Mouse (Mus musculus): ENCODE results near the gene Pdlim5.

The Pdlim5 gene

DNA sequence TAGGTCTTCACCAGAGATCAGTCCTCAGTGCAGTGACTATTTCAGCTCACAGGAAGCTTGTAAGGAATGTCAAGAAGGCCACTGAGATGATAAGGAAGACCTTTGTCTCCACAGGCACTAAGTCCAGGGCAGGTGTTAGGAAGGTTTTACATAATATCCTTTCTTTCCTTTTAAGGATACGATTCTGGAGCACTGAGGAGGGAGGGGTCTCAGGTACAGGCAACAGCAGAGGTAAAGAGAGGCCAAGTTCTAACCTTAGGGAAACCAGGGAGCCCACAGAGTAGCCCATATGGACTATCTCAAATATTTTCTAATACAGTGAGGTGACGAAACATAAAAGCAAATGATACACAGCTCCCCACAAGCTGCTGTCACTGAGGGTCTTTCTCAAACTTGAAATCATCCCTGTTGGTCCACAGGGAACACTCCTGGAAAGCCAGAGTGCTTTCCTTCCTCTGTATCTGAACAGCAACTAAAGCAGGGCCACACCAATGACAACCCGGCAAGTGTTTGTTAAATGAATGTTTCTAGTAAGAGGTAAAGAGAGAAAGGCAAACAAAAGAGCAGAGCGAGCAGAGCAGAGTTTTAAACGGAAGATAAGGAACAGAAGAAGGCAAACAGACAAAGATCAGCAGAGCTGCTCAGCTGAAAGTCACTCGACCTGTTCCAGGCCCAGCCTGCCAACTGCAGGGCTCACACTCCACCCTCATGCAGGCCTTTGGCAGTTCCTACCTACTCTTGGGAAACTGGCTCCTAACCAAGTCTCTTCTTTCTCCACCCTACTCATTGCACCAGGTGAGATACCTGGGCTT, 55.9 kb downstream of the Pdlim5 start:
- DNase-seq (ENCODE audit: low spot score), result no peak

DNA sequence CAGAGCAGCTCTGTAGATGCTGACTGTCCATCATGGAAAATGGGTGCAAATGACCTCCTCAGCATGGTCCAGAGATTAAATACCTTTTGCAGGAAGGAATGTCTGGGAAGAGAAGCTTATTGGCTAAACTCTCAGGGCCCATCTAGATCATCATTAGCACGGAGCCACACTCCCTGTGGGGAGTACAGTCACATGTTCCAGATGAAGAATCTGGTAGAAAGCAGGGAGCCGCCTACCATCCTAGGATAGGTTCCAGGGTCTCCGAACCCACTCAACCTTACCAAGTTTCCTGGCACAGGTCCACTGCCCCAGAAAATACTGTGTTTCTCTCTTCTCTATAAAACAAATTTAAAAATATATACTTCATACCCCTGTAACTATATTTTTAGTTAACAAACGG, 57.4 kb downstream of the Pdlim5 start:
- DNase-seq (ENCODE audit: low spot score), result no peak

DNA sequence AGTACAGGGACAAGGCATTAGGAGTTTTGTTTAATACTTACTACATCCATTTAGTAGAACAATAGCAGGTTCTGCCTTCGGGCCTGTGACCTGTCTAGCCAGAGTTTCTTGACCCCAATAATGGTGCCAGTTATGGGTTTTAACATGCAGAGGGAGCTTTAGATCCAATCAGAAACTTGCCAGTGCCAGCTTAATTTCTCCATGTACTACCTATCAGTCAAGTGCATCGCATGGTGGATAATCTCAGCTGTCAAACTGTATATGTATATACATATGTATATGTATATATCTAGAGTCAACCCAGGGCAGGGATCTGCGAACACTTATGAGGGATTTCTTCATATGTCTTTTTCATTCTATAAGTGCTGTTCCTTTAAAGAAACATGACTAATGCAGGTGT, 61.0 kb downstream of the Pdlim5 start:
- DNase-seq (ENCODE audit: low spot score), result no peak

DNA sequence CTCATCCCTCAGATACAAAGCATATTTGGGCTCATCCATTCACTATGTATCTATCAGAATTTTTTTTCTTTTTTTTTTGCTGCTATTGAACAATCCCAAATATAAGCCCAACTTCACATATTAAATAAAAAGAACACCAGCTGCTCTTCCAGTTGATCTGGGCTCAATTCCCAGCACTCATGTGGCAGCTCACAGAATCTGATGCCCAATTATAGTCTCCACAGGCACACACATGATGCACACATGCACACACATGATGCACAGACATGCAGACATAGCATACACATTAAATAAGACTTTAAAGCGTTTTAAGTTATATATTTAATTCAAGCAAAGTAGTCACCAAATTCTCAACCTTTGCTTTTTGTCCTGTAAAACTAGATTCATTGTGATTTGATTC, 62.0 kb downstream of the Pdlim5 start:
- no peak for DNase-seq (ENCODE audit: low spot score)

DNA sequence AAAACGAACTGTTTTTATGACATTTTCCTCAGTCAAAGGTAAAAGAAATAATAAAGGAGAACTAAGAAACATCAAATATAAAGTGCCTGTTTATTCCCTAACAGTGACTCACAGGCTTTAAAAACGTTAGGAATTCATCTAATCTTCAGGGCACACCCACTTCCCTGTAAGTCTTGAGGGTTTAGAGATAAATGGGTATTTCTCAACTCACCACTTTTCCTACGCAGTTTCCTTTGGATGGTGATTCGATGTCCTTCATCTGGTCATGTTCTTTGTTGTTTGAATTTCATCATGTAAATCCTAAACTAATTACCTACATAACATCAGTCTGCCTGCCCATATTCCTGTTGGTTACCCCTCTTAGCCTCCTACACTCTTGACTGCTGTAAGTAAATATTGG, 62.8 kb downstream of the Pdlim5 start:
- no peak for DNase-seq (ENCODE audit: low spot score)

DNA sequence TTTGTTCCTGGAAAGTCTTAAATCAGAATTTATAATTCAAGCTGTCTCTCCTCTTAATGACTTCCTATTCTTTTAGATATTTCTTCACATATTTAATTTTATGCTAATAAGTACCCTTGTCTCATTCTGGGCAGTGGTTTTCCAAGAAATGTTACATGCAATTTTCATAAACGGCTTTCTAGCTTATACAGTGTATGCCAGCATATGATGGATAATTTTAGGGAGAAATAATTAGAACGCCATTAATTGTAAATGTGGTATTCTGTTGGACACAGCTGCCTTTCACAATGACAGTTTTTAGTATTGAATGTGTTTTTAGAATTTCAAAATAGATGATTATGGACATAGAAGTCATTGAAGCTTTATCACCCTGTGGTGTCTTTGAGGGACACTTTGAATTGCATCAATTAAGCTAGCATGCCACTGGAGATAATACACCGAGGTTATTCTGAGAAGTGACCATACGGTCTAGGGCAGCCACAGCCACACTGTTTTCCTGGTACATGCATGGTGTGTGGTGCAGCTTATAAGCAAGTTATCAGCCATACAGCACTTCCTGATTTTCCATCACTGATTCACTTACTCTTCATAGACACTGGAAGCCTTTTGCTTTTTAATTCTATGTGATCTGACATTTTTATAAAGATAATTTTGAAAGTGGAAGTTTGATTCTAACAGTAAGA, 63.5 kb downstream of the Pdlim5 start:
- no peak for DNase-seq (ENCODE audit: low spot score)

DNA sequence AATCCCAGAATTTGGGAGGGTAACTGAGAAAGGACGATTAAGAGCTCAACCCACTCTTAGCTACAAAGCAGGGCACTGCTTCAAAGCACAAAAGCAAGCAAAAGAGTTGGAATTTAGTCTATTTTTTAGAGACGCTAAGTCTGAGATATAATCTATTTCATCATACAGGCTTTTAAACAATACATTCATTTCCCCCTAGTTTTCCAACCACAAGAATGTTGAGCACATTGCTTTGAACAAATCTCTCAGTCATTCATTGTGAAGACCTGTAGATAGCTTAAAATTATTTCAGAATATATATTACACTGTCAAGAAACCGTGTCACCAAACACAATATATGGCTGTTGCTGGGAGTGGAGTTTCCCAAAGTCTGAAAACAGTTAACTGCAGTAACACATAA, 65.1 kb downstream of the Pdlim5 start:
- no peak for DNase-seq (ENCODE audit: low spot score)

DNA sequence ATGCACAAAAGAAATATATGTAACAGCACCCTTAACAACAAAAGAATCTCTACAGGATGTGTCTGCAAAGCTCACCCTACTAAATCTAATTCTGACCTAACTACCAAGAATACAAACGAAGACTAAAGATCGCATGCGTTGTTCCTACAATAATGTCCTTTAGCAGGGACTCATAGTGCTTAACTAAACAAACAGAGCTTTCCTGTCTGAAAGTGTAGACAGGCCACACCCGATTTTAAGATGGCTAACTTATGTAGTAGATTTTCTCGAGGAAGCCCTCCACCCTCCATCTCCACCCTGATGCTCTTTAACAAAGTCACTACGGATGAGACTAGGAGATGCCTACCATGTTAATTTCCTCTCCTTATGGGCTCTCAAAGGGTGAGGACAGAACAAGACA, 71.9 kb downstream of the Pdlim5 start:
- DNase-seq (ENCODE audit: low spot score), result no peak

DNA sequence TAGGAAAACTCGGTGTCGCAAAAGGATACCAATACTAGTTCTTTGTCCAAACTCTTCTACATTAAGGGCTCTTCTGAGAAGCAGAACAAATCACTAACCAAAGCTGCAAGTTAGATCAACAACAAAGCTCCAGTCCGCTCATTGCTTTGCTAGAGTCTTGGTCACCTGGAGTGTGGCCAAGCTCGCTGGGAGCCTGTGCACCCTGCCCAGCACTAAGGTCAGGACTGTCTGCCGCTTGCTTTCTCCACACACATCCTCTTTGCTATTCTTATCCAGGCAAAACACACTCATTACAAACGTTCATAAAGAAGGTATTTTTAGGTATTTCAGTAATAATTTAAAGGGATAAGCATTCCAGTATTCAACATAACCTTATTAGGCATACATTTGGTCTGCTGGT, 73.6 kb downstream of the Pdlim5 start:
- DNase-seq (ENCODE audit: low spot score), result no peak

DNA sequence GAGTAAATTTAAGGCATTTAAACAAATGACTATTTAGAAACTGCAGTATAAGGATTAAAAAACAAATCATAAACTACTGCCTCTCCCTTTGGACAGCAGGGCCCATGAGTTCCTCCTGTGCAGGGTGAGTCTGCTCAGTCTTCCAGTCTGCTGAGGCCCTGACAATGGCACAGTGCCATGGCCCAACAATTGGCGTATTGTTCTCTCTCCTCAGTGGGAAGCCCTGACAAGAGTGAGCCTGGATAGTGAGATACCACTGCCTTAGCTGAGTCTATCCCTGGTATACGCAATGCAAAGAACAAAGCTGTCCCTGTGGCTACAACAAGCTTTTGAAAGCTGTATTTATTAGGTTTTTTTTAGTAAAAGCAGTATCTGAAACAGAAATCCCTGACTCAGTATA, 77.3 kb downstream of the Pdlim5 start:
- peak; percentile 75 for DNase-seq (ENCODE audit: low spot score)

DNA sequence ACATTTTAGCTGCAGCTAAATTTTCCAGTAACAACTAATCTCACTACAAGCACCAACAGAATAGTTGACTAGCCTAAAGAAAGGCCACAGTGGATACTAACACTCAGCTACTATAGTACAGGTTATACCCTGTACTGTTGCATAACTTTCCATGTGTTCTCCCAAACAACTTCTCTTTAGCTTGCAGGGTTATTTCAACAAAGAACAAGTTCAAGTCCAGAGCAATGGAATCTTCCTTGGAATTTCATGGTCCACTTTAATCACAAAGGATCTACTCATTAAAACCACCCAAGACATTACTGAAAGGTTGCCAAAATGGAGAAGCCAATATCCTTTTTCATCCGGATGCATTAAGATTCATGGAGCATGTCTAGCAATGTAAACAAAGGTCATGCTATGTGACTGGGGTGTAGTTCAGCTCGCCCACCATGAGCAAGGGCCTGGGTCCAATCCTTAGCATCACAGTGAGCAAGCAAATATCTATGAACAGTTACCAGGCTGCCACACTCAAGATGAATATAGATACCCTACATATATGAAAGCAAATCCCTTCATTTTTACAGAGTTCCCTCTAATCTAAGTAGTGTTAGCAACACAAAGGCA, 79.3 kb downstream of the Pdlim5 start:
- no peak for DNase-seq (ENCODE audit: low spot score)

DNA sequence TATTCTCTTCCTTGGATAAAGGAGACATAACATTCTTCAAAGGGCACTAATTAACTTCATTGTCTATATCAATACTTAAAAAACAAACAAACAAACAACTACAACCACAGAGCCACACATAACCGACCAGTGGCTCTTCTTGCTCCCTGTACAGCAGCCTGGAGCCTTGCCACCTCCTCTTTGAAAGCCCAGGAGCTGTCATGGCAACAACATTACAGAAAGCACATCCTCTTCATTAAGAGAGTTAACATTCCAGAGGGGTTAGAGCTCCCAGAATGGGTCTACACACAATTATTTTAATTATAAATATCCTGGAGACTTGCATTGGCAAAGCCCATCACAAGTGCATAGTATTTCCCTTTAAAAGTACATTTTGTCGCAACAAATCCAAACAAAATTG, 84.4 kb downstream of the Pdlim5 start:
- no peak for DNase-seq (ENCODE audit: low spot score)

DNA sequence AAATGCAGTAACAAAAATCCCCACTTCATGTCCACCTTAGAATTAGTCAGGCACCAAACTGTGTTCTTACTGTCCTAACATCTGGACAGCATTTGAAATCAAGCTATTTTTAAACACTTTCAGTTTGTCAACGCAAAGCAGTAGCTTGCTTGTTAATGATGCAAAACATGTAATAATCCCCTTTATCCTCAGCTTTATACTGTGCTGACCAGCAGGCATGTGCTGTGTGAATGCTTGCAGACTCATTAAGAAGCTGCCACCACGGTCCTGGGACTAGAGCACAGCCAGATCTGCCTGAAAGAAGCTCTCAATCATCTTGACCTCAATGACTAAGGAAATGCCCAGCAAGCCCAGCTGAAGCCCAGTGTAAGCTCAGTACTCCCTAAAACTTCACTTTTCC, 85.0 kb downstream of the Pdlim5 start:
- DNase-seq (ENCODE audit: low spot score), result peak; percentile 40

DNA sequence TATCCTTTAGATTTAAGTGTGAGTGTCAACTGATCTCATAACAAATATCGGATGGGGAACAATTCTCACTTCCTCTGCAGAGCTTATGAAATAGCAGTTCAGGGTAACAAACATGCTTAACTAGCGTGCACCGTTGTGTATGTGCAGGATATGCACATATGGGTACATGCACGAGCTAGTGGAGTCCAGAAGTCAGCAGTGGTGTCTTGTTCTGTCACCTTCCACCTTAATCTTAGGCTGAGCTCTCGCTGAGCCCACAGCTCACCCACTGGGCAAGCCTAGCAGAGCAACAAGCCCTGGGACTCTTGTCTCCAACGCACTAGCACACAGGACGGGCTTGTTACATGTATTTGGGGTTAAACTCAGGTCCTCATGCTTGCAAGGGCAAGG, 100.2 kb downstream of the Pdlim5 start:
- no peak for DNase-seq (ENCODE audit: low spot score)

DNA sequence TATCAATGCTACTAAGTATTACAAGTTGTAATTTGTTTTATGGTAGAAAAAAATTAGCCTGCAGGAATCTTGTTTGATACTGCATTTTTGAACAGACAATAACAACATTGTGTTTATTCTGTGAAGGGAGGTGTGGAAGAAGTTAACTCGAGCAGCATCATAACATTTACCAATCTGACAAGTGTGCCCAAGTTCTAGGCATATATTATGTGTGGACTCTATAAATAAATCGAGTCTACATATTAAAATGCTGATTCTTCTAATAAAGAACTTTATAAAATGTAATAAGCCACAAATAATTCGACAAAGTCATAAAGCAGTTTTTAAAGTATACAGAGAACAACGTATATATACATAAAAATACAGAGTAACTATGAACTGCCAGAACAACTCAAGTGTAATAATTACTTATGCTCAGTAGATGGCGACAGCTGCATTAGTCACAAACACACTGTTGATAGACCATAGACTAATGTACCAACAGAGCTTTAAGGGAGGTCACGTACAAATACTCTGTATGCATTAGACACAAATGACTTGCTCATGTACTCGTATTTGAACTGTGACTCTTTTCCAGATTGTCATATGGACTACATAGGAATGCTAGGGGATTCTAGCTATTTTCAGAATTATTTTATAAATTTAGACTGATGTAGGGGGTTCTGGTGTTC, 100.7 kb downstream of the Pdlim5 start:
- DNase-seq (ENCODE audit: low spot score), result peak; percentile 87

DNA sequence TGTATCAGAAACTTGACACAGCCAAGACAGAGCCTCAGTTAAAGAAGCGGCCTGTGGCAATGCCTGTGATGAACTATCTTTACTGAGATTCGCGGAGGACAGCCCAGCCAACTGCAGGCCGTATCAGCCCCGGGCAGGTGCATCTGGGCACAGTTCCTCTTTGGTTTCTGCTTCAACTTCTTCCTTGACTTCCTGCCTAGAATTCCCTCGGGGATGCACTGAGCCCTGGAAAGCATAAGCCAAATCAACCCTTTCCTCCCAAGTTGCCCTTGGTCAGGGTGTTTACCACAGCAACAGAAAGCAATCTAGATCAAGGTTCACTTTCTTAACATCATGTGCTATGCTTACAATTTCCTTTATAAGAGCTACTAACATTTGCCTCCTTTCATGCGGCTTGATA, 101.9 kb downstream of the Pdlim5 start:
- no peak for DNase-seq (ENCODE audit: low spot score)

DNA sequence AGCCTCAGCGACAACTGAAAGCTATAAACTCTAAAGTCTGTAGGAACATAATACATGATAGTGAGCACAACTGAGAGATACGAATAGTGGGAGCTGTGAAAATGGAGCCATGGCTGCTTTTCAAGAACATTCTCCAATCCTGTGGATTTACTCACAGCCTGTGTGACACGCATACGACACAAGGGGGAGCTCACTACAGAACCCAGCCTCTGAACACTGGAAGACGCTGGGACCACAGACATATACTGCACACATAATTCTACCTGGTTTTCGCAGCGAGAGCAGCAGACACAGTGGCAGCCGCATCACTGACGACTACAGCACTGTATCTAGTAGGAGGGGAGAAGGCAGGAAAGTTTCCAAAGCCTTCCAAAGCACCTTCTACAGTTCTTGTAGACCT, 112.8 kb downstream of the Pdlim5 start:
- peak; percentile 72 for DNase-seq (ENCODE audit: low spot score)

DNA sequence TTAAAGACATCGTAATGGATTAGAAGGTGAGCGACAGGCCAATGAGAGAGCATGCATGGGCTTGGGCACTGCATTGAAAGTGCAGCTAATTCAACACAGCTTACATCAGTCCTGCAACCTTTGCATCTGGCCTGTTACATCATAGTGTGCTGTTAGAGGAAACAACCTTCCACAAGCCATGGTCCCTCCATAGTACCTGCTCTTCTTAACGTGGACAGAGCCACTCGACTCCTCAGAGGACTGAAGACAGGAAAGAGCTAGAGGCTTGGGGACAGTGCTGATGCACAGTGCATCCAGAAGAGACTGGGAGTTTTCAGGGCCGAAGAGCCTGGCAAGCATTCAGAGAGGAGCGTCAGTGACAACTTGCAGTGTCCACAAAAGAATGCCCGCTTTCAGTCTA, 113.8 kb downstream of the Pdlim5 start:
- DNase-seq (ENCODE audit: low spot score), result no peak

DNA sequence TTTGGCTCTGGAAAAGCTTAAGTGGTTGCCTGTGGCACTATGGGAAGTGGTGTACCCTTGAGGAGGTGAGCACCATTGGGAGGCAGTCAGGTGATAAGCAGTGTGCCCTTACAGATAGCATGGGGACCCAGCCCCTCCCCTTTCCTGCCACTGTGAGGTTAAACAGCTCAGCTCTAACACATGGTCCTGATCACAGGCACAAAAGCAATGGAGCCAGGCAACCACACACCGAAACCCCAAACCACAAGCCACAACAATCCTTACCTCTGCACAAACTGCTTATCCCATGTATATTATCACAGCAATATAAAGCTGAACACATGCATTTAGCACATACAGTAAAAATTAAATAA, 114.4 kb downstream of the Pdlim5 start:
- DNase-seq (ENCODE audit: low spot score), result no peak

DNA sequence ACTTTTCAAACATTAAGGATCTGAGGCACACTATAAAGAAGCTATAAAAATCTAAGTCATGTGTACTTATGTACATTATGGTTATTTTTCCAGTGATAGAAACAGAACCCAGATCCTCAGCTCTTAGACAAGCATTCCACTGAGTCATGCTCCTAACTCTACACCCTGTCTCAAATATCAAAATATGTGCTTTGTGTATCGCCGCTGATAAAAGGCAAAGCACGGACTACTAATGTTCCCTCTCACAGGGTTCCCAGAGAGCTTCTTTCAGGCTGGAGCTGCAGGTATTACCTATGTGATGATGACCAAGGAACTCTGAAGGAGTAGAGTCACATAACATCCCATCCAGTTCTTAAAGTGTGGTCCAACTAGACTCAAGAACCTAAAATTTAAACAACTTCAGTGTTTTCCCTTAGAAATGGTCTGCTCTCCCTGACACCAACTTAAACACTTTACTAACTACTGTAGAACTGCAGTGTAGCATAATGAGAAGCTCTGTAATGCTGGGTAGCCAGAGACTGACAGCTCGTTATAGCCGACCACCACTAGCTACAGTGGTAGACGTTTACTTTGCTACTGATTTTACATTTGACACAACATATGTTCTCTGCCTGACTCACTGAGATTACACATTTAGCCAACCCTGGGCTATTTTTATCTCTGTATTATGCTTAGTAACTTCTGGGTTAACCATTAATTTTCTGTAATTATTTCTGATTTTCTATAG, 115.0 kb downstream of the Pdlim5 start:
- no peak for DNase-seq (ENCODE audit: low spot score)

DNA sequence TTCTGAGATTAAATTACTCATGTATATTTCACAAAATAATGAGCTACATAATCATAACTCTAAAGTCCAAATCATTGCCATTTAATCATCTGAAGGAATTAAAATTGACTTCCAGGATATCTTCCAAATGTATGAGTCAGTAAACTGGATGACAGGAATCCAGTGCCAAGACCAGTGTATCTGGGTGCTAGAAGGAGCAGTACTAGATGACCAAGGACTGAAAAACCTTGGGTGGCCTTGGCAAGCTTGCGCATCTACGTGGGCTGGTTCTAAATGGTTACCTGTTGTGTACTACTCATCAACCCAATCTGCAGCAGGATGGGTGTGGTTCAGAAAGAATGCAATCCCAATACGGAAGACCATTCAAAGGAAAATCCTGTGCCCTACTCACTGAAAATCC, 116.5 kb downstream of the Pdlim5 start:
- no peak for DNase-seq (ENCODE audit: low spot score)

DNA sequence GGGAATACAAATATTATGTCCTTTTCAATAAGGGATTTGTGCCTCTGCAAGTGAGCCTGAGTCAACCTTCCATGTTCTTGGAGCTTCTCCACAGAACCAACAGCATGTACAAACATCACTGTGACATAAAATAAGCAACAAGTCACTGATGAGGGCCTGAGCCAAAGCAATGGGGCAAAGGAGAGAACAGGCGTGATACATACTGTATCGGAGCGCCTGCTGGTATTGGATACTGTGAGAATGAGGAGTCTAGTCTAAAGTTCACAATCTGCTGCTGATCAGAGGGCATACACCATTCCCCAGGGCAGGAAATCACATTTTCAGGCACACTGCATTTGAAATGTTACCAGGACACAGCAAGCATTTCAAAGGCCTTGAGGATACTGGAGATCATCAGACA, 119.0 kb downstream of the Pdlim5 start:
- DNase-seq (ENCODE audit: low spot score), result no peak
